Mouse (Mus musculus) small intestine, adult 10 weeks (tissue): ENCODE measurements around the gene Gm16513. TPM values are rescaled to one million over a fixed set of nuclear protein-coding genes. Genes with fewer than 3 reads are reported as not detected.

Experiments
- polyA plus RNA-seq: library from polyadenylated mRNA; stranded (reverse); fragments of 350-450 nt; fragmentation: Illumina TruSeq; extraction: RNeasy Lipid Tissue Mini Kit (QIAGEN cat#74804); gene quantifications from one replicate; pipeline ENCODE4 v1.2.3, GENCODE M21; 2014; ENCODE audit warnings: low replicate concordance

The Gm16513 gene
- not detected for polyA plus RNA-seq

GRCm38 (mm10) chr5:95182324-95182723 is at the start of gene Gm16513:
Gene Gm16513, plus strand, starts transcription at chr5:95182624.

Other genes with a start within 250 kb of the Gm16513 start
- gene Gm6367, start 194.0 kb upstream of the Gm16513 start, polyA plus RNA-seq = 0.85 TPM
- not detected for gene Gm7942, start 75.7 kb upstream of the Gm16513 start, polyA plus RNA-seq
- not detected for gene Gm10424, start 90.1 kb downstream of the Gm16513 start, polyA plus RNA-seq
- 1.3 TPM for gene Gm3259, start 123.3 kb downstream of the Gm16513 start, polyA plus RNA-seq